Mouse (Mus musculus) lung, postnatal 0 days (tissue): ENCODE data around the gene Cngb1. TPM values are rescaled to one million over a fixed set of nuclear protein-coding genes. Genes with fewer than 3 reads are reported as not detected.

Source experiments
- ATAC-seq: fragments of 200-750 bp; cut with Nextera tagmentation; 2 replicates; pipeline ENCODE4 v1.8.0; 2017; ENCODE audit warnings: moderate library complexity
- DNase-seq: peaks from one replicate; pipeline ENCODE4 v3.0.0-alpha.2; 2016; ENCODE audit warnings: low spot score
- H3K27ac ChIP-seq: fragments of 300-500 bp; sonication (generic); 2 replicates; pipeline ENCODE4 v1.5.1; 2014; ENCODE audit warnings: antibody characterized with exemption, mild to moderate bottlenecking, low read length, mixed read lengths
- H3K27me3 ChIP-seq: fragments of 300-500 bp; sonication (generic); replicated peaks from 2 replicates; pipeline ENCODE4 v1.6.1; 2014; ENCODE audit warnings: low read length, mixed read lengths; ENCODE audit not compliant: insufficient read depth
- H3K36me3 ChIP-seq: fragments of 300-500 bp; sonication (generic); 2 replicates; pipeline ENCODE4 v1.6.1; 2014; ENCODE audit warnings: low read length, mixed read lengths; ENCODE audit not compliant: insufficient read depth
- H3K4me1 ChIP-seq: fragments of 300-500 bp; sonication (generic); 2 replicates; pipeline ENCODE4 v1.6.1; 2014; ENCODE audit warnings: antibody characterized with exemption, low read depth, low read length, mixed read lengths; ENCODE audit not compliant: insufficient read depth
- H3K4me2 ChIP-seq: fragments of 300-500 bp; sonication (generic); replicated peaks from 2 replicates; pipeline ENCODE4 v1.6.1; 2014; ENCODE audit warnings: low read depth, mild to moderate bottlenecking, low read length, moderate library complexity, mixed read lengths
- H3K4me3 ChIP-seq: fragments of 300-500 bp; sonication (generic); 2 replicates; pipeline ENCODE4 v1.5.1; 2014; ENCODE audit warnings: low read depth, low read length
- H3K9ac ChIP-seq: fragments of 300-500 bp; sonication (generic); replicated peaks from 2 replicates; pipeline ENCODE4 v1.6.1; 2014; ENCODE audit warnings: low read depth, mild to moderate bottlenecking
- H3K9me3 ChIP-seq: fragments of 300-500 bp; sonication (generic); 2 replicates; pipeline ENCODE4 v1.6.1; 2016; ENCODE audit warnings: low read length, mixed read lengths
- CTCF ChIP-seq: IDR thresholded peaks from 2 replicates; pipeline ENCODE4 v1.5.1; 2016; ENCODE audit warnings: antibody characterized with exemption, mild to moderate bottlenecking
- EP300 ChIP-seq: IDR thresholded peaks from 2 replicates; pipeline ENCODE4 v1.6.1; 2016; ENCODE audit warnings: antibody characterized with exemption, mild to moderate bottlenecking, control low read depth
- WGBS: fragments of 180-500 bp; shearing (Covaris S2); extraction: QIAGEN DNeasy Blood & Tissue Kit; methylation state at CpG from one replicate; pipeline ENCODE4 v1.1.7; 2014; 5-methylcytosine and 5-hydroxymethylcytosine counted together
- polyA plus RNA-seq: library from polyadenylated mRNA; unstranded; fragments of >200 nt; fragmentation: Nextera tagmentation; extraction: Ambion mirVana; gene quantifications from 2 replicates; pipeline ENCODE4 v1.2.1, GENCODE M21; 2015

The Cngb1 gene
- polyA plus RNA-seq, 1 experiment from 2014 or later, result 4.0 TPM

GRCm38 (mm10) chr8:95314707-95315106 lies 8.3 kb upstream of the Cngb1 start:
- peak; percentile 46 for DNase-seq
- no peak overlapping the region for H3K4me2 ChIP-seq
- TF ChIP-seq CTCF, result peak; percentile 26; the same call in 1 of the 2 replicates
- no peak for TF ChIP-seq EP300
- H3K9me3 ChIP-seq, result no peaks in the 10 kb centered on the region
- H3K4me3 ChIP-seq, result no peak overlapping the region
- no peaks in the 10 kb centered on the region for H3K4me1 ChIP-seq
- no peaks in the 10 kb centered on the region for H3K36me3 ChIP-seq
- no peaks in the 10 kb centered on the region for H3K27me3 ChIP-seq
- WGBS, result 69% methylated on average over 2 of the region's 2 CpGs
- no peak overlapping the region for H3K27ac ChIP-seq
- no peak overlapping the region for H3K9ac ChIP-seq
- no peak for ATAC-seq

GRCm38 (mm10) chr8:95313857-95314256 lies 7.5 kb upstream of the Cngb1 start:
- TF ChIP-seq EP300, result no peak
- no peak for TF ChIP-seq CTCF
- no peak overlapping the region for H3K4me2 ChIP-seq
- H3K4me3 ChIP-seq, result no peak overlapping the region
- DNase-seq (no peak), ATAC-seq (no peak)
- H3K36me3 ChIP-seq, result no peaks in the 10 kb centered on the region
- no peaks in the 10 kb centered on the region for H3K27me3 ChIP-seq
- H3K27ac ChIP-seq, result no peak overlapping the region
- H3K4me1 ChIP-seq, result no peaks in the 10 kb centered on the region
- no peaks in the 10 kb centered on the region for H3K9me3 ChIP-seq
- H3K9ac ChIP-seq, result no peak overlapping the region
- 85% methylated on average over 6 of the region's 6 CpGs for WGBS

GRCm38 (mm10) chr8:95312836-95313235 lies 6.5 kb upstream of the Cngb1 start:
- no peaks in the 10 kb centered on the region for H3K4me1 ChIP-seq
- DNase-seq (no peak), ATAC-seq (no peak)
- no peaks in the 10 kb centered on the region for H3K36me3 ChIP-seq
- H3K9ac ChIP-seq, result no peak overlapping the region
- no peaks in the 10 kb centered on the region for H3K9me3 ChIP-seq
- no peak overlapping the region for H3K4me3 ChIP-seq
- H3K4me2 ChIP-seq, result no peak overlapping the region
- no peaks in the 10 kb centered on the region for H3K27me3 ChIP-seq
- no peak overlapping the region for H3K27ac ChIP-seq
- 65% methylated on average over 18 of the region's 18 CpGs for WGBS
- peak; percentile 53 for TF ChIP-seq CTCF
- TF ChIP-seq EP300, result no peak

- no peaks in the 10 kb centered on the region for H3K27me3 ChIP-seq
- no peak for DNase-seq
- H3K4me2 ChIP-seq, result no peak within 1 kb of the TSS
- H3K9ac ChIP-seq, result no peak within 1 kb of the TSS
- H3K27ac ChIP-seq, result no peak within 1 kb of the TSS
- H3K36me3 ChIP-seq, result no peaks in the 10 kb centered on the region
- no peak within 1 kb of the TSS for H3K4me3 ChIP-seq
- H3K4me1 ChIP-seq, result no peaks in the 10 kb centered on the region
- H3K9me3 ChIP-seq, result no peaks in the 10 kb centered on the region
- no peak for ATAC-seq
- 37% methylated on average over 6 of the region's 6 CpGs for WGBS
- TF ChIP-seq EP300, result no peak
- no peak for TF ChIP-seq CTCF
Measured at GRCm38 (mm10) chr8:95310342-95310970, 4.1 kb upstream of the Cngb1 start, which contains the start of gene Tepp. TSS of gene Tepp (plus strand) at chr8:95310566.

GRCm38 (mm10) chr8:95305526-95305925 lies 859 bp downstream of the Cngb1 start:
- H3K4me3 ChIP-seq, result no peak overlapping the region
- H3K4me2 ChIP-seq, result no peak overlapping the region
- no peaks in the 10 kb centered on the region for H3K9me3 ChIP-seq
- WGBS, result 58% methylated on average over 4 of the region's 4 CpGs
- H3K27ac ChIP-seq, result no peak overlapping the region
- no peaks in the 10 kb centered on the region for H3K36me3 ChIP-seq
- TF ChIP-seq EP300, result no peak
- TF ChIP-seq CTCF, result no peak
- DNase-seq (no peak), ATAC-seq (no peak)
- no peak overlapping the region for H3K9ac ChIP-seq
- no peaks in the 10 kb centered on the region for H3K4me1 ChIP-seq
- H3K27me3 ChIP-seq, result no peaks in the 10 kb centered on the region

GRCm38 (mm10) chr8:95302410-95302809 lies 4.0 kb downstream of the Cngb1 start:
- no peak overlapping the region for H3K9ac ChIP-seq
- peak; percentile 74 for ATAC-seq
- H3K27me3 ChIP-seq, result no peaks in the 10 kb centered on the region
- H3K4me3 ChIP-seq, result no peak overlapping the region
- no peaks in the 10 kb centered on the region for H3K36me3 ChIP-seq
- H3K4me2 ChIP-seq, result no peak overlapping the region
- H3K27ac ChIP-seq, result no peak overlapping the region
- WGBS, result 14% methylated on average over 5 of the region's 5 CpGs
- no peaks in the 10 kb centered on the region for H3K4me1 ChIP-seq
- peak; percentile 75 for DNase-seq
- TF ChIP-seq CTCF, result peak; percentile 81
- 0 out of 2 replicates have a peak, but pooled peaks have one; percentile 13 for TF ChIP-seq EP300
- H3K9me3 ChIP-seq, result no peaks in the 10 kb centered on the region
